Mouse (Mus musculus) spleen, adult 12 weeks (tissue): ENCODE results near the gene Xpo4.

Source experiments
- DNase-seq: peaks from one replicate; pipeline ENCODE4 v3.0.0; 2022; ENCODE audit warnings: low spot score

Xpo4 gene

DNA sequence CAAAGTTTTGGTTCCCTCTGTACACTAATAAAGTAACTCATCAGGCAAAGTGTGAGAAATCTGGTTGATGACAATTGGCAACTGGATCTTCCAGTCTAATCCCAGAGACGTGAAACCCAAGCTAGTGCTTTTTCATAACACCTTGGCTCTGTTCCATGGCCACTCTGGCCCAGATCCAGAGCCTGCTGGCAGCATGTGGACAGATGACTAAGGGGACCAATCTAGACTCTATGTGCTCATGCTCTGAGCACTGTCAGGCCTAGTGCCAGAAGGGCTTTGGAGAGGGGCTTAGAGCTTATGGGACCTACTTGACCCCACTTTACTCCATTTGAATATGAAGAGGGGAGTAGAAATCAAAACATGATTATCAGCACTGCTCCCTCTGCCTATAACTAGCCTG lies 57.7 kb downstream of the Xpo4 start:
- peak; percentile 17 for DNase-seq

DNA sequence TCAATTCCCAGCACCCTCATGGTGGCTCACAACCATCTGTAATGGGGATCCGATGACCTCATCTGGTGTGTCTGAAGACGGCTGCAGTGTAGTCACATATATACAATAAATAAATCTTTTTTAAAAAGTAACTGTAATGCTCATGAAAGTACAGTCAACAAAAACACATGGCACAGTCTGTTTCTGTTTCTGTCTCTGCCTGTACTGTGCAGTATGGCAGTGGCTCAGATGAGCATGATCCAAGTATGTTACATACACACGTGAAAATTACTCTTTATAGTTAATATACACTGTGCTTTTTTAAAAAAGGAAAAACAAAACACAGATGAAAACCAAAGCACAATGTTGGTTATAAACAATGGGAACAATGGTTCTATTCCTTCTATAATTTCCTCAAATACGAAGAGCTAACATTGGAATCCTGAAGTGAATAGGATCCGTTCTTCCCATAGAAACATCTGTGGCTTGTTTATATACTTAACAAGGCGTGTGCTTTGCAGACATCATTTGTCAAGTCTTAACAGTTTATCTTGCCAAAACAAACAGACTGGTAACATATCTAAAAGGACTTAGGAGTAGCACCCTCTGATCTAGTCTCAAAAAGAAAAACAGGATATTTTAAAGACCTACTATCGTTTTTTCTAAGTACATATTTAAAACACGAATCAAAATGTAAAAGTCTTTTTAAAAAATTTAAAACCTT lies 58.4 kb downstream of the Xpo4 start:
- DNase-seq: no peak

DNA sequence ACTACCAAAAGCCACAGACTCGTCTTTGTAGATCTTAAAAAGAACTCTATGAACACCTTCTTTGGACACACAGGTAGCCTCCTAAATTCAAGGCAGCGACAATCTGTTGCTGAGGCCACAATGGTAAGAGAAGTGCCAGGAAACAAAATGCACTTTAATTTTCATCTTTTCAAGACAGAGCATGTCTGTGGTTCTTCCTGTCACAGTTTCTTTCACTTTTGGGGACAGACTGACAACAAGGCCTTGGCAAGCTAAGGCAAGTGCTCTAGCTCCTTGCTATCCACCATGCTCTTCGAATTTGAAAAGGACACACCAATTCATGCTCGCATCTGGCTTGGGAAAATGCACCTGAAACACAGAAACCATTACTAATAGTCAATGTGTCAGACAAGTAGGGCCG lies 72.0 kb downstream of the Xpo4 start:
- no peak for DNase-seq

DNA sequence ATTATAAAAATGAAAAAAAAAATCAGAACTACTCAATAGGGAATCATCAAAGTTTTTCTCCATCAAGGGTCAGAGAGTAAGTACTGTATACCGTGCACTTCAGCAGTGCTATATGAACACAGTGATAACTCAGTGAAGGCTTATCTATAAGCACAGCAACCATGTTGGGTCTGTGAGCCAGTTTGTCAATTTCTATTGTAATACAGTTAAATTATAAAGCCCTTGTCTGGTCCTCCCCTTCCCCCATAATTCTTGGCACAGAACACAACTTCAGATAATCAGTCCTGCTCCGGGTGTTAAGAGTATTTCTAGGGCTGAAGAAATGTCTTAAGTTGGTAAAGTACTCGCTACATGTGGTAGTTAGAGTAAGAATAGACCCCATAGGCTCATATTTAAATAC lies 73.4 kb downstream of the Xpo4 start:
- DNase-seq: no peak

DNA sequence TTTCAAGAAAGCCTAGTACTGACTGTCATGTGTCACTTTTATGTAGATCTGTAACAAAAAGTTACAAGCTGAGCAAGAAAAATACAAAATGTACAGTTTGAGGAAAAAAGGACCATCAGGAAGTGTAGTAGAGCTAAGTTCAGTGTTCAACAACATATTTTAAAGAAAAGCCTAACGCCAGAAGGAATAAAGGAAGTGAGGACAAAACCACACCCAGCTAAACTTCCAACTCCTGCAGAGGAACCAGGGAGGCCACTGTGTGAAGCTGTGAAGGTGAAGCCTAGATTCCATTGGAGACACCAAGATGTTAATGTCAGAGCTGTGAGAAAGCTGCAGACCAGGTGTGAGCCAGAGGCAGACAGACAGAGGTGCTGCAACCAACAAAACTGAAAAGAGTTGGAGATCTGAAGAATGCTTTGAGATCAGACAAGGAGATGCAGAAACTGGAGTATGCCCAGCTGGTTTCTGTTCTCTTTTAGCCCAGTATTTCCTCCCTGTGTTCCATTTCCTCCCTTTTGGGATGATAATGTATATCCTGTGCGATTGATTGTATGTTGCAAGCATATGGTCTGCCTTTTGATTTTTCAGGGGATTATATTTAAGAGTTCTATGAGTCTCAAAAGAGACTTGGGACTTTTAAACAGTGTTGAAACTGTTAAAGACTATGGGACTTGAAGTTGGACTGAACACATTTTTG lies 88.7 kb downstream of the Xpo4 start:
- DNase-seq: no peak

DNA sequence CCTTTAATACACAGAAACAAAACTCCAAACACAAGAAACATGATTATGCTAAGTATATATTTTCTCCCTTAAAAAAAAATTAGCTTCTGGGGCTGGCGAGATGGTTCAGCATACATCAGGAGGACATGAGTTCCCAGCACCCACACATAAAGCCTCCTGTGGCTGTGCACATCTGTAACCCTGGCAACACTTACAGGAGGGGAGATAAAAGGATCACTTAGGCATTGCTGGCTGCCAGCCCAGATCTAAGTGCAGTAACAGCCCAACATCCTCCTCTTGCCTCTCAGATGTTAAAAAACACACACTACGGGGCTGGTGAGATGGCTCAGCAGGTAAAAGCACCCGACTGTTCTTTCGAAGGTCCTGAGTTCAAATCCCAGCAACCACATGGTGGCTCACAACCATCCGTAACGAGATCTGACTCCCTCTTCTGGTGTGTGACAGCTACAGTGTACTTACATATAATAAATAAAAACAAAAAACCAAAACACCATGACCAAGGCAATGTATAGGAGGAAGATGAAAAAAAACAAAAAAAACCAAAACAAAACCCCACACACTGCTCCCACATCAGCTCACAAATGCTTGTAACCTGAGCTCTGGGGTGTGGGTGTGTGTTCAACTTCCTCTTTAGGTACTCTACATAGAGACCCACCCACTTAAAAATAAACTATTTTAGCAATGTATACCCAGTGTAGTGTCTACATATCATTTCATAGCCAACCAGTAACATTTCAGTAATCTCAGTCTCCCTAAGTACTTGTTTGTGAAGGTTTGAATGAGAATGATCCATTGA lies 90.2 kb downstream of the Xpo4 start:
- DNase-seq: no peak

DNA sequence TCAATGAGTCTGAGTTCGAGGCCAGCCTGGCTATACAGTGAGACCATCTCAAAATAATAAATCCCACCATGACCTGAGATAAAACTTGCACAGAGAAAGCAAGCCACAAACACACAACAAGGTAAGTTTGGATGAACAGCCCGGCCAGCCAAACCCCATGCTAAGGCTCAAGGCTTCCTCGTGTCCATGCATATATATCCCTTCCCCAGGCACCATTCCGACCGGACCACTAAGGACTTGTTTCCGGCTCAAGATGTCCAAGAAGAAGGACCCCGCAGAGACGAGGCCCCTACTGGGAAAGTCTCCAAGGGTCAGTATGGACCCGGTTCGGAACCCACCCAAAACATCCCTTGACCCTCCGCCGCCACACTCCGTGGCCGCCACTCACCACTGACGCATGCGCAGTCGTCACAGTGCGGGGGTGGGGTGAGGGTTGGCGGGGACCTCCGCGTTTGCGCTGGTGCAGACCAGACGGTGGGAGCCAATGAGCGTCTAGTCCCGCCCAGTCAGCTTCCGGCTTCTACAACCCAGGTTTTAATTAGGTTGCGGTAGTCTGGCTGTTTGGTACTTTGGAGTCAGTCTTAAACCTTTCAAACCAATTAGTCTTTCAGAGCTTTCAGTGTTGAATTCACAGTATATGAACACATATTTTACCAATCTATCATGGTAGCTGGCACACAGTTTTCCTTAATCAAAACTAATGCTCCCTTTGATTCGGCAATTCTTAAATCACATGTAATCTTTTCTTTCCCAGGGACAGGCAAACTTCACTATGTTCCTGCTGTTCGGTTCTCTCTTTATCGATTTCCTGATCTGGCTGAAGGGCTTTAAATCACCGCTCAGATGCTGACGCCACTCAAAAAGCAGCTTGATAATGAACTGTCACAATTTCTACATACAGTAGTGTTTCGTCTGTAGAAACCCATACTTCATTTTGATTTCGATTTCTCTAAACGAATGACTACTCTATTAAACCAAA lies 93.8 kb downstream of the Xpo4 start, which contains the start of gene Eef1akmt1:
Gene Eef1akmt1, minus strand, starts transcription at position 458 of the 979 bp plus-strand sequence.
- peak; percentile 88 for DNase-seq

DNA sequence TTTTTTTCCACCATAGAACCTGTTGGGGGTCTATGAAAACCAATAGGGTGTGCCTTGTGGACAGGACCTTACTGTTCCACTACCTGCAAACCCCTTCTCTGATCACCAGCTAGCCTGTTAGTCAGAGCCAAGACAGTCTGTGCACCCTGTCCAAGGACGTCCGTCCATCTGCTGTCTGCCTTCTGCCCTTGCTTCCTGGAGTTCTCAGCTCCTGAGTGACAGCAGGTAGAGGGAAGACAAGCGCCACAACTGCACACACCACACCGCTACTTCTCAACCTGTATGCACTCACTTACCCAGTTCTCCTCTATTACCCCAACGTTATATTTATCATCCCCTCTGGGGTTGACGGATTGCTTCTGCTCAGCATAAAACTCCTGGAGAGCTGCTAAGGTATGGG lies 99.6 kb downstream of the Xpo4 start:
- no peak for DNase-seq

DNA sequence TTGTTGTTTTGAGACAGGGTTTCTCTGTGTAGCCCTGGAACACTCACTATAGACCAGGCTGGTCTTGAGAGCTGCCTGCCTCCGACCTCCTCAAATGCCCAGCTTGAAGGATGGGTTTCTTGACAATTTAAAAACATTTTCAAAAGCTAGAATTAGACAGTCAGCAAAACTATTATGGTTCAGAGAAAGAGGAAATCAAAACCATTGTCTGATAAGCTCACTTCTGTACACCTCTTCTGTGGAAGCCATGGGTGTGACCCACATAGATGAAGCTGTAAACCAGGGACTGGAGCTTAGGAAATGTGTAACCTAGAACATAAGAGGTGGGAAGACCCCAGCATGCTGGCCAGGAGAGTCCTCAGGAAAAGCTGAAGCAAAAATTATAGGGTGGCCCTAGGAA lies 108.3 kb downstream of the Xpo4 start:
- no peak for DNase-seq

DNA sequence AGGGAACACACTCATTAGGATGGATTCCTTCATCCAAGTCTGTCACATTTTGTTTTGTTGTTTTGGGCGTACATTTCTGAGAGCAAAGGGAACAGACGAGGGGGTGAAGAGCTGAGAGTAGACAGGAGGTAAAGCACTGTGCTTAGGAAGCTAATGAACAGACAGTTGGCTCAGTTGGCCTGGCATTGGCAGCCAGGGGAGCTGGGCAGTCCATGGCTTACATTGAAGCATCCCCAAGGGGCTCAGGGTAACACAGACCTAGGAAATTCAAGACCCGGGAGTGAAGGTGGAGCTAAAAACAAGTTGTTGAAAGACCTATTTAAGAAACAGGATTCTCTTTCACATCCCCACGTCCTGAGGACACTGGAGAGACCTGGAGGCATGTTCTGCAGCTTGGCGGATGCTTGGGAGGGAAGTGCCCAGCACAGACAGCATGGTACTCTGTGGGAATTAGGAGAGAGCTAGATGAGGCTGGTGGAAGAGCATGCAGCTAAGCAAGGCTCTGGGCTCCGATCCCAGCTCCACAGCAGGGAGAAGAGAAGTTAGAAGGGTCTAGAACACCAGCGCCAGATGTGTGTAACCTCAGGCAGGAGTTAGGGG lies 109.7 kb downstream of the Xpo4 start:
- DNase-seq: no peak

DNA sequence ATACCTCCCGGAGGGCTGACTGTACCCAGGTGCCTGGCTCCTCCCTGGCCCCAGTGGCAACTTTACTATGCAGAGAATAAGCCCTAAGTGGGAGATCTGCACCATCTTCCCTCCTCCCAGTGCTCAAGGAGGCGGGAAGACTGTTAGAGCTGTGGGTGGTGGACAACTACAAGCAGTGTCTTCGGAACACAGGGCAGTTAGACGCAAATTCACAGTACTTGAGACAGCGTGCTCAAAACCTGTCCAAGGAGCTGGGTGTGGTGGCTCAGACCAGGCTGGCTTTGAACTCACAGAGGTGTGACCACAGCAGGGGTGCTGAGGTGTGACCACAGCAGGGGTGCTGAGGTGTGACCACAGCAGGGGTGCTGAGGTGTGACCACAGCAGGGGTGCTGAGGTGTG lies 110.8 kb downstream of the Xpo4 start:
- no peak for DNase-seq

DNA sequence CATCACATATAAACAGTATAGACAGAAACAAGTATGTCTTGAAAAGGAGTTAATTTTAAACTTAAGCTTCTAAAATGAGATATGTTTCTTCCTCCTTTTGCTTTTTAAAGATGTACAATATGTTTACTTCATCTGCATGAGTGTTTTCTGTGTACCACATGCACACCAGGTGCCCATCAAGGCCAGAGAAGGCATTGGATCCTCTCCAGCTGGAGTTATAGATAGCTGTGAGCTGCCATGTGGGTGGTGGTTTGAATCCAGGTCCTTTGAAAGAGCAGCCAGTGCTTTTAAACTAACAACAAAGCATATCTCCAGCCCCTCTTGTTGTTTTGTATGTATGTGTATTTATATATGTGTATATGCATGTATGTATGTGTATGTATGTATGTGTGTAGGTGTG lies 112.3 kb downstream of the Xpo4 start:
- DNase-seq: no peak

DNA sequence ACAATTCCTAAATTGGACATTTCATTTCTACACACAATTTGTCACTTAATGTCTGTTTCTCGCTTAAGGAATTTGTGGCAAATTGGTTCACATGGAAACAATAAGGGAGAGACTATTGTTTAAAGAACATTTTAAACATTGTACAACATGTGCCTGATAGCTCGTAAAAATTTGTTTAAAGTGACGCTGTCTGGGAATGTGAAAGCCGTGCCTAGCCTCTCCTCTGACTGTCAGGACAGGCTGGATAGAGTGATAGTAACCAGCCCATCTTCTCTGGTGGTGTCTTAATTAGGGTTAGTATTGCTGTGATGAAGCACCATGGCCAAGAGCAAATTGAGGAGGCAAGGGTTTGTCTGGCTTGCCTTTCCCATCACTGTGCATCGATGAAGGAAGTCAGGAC lies 118.2 kb downstream of the Xpo4 start:
- DNase-seq: no peak

DNA sequence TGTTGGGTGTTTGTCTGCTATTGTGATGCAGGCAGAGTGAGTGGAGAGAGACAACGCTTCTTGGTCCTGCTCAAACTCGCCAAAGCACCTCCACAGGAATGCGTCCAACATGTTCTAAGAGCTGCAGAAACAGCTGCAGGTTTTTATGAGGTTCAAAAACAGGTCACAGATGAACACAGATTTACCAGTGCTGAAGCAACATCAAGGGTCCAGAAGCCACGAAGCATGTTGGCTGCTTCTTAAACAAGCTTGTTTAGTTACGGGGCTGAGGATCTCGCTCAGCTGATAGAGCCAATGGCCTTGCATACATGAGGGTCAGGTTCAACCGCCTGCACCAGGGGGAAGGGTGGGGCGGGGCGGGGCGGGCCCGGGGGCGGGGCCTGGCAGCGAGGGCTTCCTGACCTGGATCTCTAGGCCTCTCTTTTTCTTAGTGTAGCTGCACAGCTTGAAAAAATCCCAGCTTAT lies 118.6 kb downstream of the Xpo4 start:
- DNase-seq: no peak

DNA sequence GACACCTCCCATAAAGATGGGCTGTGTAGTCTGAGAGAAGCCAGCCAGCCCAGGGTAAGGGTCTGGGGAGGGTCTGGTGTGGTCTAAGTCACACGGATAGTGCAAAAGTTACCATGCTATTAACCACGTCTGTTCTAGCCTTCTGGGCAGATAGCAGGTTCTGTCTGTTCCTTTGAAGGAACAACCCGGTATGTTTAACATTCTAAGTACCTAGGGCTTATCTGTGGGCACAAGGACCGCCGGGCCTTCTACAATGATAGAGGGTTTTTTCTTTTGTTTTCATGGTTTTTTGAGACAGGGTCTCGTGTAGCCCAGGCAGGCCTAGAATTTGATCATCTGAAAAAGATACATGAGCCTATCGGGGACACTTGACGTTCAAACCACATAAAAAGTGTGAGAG lies 119.1 kb downstream of the Xpo4 start:
- no peak for DNase-seq

DNA sequence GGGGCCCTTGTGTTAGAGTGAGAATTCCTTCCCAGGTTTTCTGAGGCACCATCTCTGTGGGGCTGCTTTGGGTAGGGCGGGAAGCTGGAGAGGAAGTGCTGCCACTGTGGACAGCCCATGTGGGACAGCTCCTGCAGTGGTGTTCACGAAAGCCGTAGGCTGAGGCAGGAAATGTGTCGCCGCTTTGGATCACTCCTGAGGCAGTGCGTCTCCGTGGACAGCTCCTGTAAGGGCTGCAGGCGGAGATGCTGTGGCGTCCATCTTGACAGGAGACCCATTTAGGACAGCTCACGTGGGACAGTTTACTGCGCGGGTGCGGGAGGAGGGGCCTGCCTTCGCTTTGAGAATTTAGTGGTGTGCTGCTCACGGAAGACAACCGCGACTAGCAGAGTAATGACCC lies 119.7 kb downstream of the Xpo4 start:
- no peak for DNase-seq

DNA sequence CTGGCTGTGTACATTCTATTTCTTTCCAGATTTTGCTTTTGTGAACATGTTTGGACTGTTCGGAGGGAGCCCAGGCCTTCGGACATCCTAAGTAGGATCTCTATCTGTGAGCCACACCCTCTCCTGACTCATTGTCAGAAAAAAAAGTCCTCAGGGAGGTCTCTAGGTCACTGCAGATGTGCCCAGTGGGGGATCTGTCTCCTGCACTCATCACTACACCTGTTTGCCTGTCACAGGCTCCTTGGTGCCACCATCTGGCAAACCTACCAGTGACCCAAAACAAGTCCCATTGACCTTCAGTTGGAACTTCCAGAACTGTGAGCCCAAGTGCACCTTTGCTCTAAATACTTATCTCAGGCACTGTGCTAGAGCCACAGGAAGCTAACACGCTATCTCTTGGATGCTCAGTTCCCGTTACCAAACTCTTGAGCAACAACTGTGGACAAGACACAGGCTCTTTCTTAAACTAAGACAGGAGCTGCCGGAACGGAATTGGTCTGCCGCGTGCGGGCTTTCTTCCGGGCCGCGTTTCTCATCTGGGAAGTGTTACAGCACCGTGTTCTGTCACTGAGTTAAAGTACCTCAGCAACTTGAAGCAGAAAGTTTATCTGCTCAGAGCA lies 121.7 kb downstream of the Xpo4 start:
- DNase-seq: no peak

DNA sequence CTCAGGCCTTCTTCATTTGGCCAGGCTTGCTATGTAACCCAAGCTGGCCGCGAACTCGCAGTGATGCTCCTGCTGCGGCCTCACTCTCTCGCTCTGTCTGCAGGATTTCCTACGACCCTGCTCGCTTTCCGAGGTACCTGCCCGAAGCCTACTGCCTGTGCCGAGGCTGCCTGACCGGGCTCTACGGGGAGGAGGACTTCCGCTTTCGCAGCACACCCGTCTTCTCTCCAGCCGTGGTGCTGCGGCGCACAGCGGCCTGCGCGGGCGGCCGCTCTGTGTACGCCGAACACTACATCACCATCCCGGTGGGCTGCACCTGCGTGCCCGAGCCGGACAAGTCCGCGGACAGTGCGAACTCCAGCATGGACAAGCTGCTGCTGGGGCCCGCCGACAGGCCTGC lies 123.0 kb downstream of the Xpo4 start:
- no peak for DNase-seq

DNA sequence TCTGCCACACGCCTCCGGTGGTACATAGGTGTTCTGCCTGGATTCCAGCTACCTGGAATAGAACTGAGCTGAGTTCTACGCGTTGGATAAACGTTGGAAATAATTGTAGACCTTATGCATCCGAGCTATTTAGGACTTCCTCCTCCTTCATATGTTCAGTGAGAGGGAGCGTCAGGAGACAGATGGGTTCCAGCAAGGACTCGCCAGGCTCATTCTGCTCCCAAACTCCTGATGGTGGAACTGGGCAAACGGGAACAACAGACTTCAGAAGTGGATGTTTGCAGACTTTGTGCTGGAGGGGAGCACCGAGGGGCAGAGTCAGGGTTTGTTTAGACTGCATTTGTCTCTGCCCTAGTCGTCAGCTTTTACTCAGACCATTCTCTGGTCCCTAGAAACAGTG lies 124.5 kb downstream of the Xpo4 start:
- no peak for DNase-seq

DNA sequence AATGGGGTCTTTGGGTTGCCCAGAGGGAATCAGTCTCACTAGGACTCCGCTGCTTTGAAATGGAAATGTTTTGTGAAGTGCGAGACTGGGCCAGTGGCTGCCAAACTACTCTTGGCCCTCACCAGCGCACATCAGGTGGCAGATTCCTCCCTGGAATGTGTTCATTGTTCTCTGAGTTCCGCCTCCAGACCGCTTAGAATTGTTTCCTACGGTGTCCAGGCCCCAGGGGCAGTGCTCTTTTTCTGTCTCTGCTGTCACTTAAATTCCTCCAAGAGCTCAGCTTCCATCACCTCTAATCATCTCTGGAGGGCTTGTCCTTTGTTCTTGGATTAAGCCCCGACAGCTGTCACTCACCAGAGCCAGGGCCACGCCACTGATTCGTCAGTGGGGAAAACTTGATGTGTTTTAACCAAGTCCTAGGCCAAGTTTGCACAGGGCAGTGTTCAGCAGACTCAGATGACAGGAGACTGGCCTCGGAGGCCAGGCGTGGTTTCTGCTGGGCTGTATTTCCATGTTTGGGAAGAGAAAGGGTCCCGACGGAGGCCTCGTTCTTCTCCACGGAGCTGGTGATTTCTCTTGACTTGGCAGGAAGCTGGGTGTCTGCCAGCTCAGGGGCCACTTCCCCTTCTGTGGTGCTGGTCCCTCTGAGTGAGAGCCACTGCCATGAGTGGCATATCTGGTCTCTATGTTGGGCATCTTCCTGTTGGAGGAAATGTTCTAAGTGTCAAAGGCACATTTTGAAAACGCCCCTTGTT lies 127.8 kb downstream of the Xpo4 start:
- no peak for DNase-seq
